Mouse (Mus musculus): ENCODE data around the gene Lrrc61.
"Not testable (repeated sequence)": the region's sequence is repeated elsewhere in the genome, so short reads cannot be mapped to it uniquely, and the experiment has no call there.

Gene Lrrc61

GRCm38 (mm10) chr6:48554280-48555103 lies at the start of gene Lrrc61:
Gene Lrrc61, plus strand, starts transcription at chr6:48554796.
- DNase-seq = peak; percentile 98

- DNase-seq = no peak
These were observed 46.5 kb upstream of the Lrrc61 start for GRCm38 (mm10) chr6:48508087-48508486.

- no peak for DNase-seq
These were observed 44.2 kb upstream of the Lrrc61 start for GRCm38 (mm10) chr6:48510426-48510825.

GRCm38 (mm10) chr6:48511861-48512260 lies 42.7 kb upstream of the Lrrc61 start:
- no peak for DNase-seq

GRCm38 (mm10) chr6:48524882-48525281 lies 29.7 kb upstream of the Lrrc61 start:
- DNase-seq = not testable (repeated sequence)

GRCm38 (mm10) chr6:48527901-48528300 lies 26.7 kb upstream of the Lrrc61 start:
- no peak for DNase-seq

- DNase-seq = no peak
These were observed 25.3 kb upstream of the Lrrc61 start for GRCm38 (mm10) chr6:48529261-48529660.

GRCm38 (mm10) chr6:48529871-48530440 lies 24.6 kb upstream of the Lrrc61 start:
- peak; percentile 45 for DNase-seq

GRCm38 (mm10) chr6:48530862-48531261 lies 23.7 kb upstream of the Lrrc61 start:
- DNase-seq = no peak

GRCm38 (mm10) chr6:48533475-48533874 lies 21.1 kb upstream of the Lrrc61 start:
- no peak for DNase-seq

- peak; percentile 19 for DNase-seq
These were observed 19.7 kb upstream of the Lrrc61 start for GRCm38 (mm10) chr6:48534913-48535312.

- peak; percentile 17 for DNase-seq
These were observed 18.5 kb upstream of the Lrrc61 start for GRCm38 (mm10) chr6:48536091-48536490.

GRCm38 (mm10) chr6:48537105-48537954 lies 17.3 kb upstream of the Lrrc61 start, which contains the start of gene Atp6v0e2:
Gene Atp6v0e2, plus strand, starts transcription at chr6:48537615.
- DNase-seq = peak; percentile 96

- peak; percentile 82 for DNase-seq
These were observed 15.5 kb upstream of the Lrrc61 start for GRCm38 (mm10) chr6:48538841-48539737.

- peak; percentile 69 for DNase-seq
These were observed 14.7 kb upstream of the Lrrc61 start for GRCm38 (mm10) chr6:48539860-48540259.

GRCm38 (mm10) chr6:48540721-48541120 lies 13.9 kb upstream of the Lrrc61 start:
- peak; percentile 10 for DNase-seq

GRCm38 (mm10) chr6:48541560-48542450 lies 12.8 kb upstream of the Lrrc61 start:
- peak; percentile 45 for DNase-seq

GRCm38 (mm10) chr6:48542631-48543030 lies 12.0 kb upstream of the Lrrc61 start:
- DNase-seq = no peak

GRCm38 (mm10) chr6:48545251-48545650 lies 9.3 kb upstream of the Lrrc61 start:
- no peak for DNase-seq

GRCm38 (mm10) chr6:48546271-48546670 lies 8.3 kb upstream of the Lrrc61 start:
- peak; percentile 24 for DNase-seq

- DNase-seq = no peak
These were observed 7.7 kb upstream of the Lrrc61 start for GRCm38 (mm10) chr6:48546858-48547257.
